Mouse (Mus musculus): ENCODE results near the gene Ppm1e. TPM values are rescaled to one million over a fixed set of nuclear protein-coding genes. Genes with fewer than 3 reads are reported as not detected.

The Ppm1e gene
- polyA plus RNA-seq, 1 experiment from 2014 or later = 2.9 TPM

GRCm38 (mm10) chr11:87212313-87212712 lies 146.5 kb downstream of the Ppm1e start:
- no peak for ATAC-seq
- 48% methylated on average over 5 of the region's 5 CpGs for WGBS (ENCODE audit: insufficient replicate concordance)
- Histone ChIP-seq H3K36me3 (peaks cover 67% of the 10 kb centered on the region), H3K9ac (no peak overlapping the region), H3K4me2 (no peak overlapping the region), H3K4me1 (no peaks in the 10 kb centered on the region), H3K4me3 (no peak overlapping the region), H3K27ac (no peak overlapping the region), H3K27me3 (replicated peaks) (no peaks in the 10 kb centered on the region), H3K9me3 (replicated peaks) (no peaks in the 10 kb centered on the region)

Other genes with a start within 250 kb of the Ppm1e start
- gene Ska2, start 249.8 kb downstream of the Ppm1e start, polyA plus RNA-seq (2016; fragmentation: Nextera tagmentation; extraction: Ambion mirVana) = 32.6 and 35.9 TPM in 2 replicates
- gene Trim37, start 231.9 kb downstream of the Ppm1e start, polyA plus RNA-seq (2016; fragmentation: Nextera tagmentation; extraction: Ambion mirVana) = 35.8 and 37.0 TPM in 2 replicates
- 5.0 and 5.9 TPM in 2 replicates for gene Rad51c, start 45.9 kb upstream of the Ppm1e start, polyA plus RNA-seq (2016; fragmentation: Nextera tagmentation; extraction: Ambion mirVana)
- not detected in 2 replicates for gene Tex14, start 46.0 kb upstream of the Ppm1e start, polyA plus RNA-seq (2016; fragmentation: Nextera tagmentation; extraction: Ambion mirVana)
- gene Gm11492, start 207.6 kb upstream of the Ppm1e start, polyA plus RNA-seq (2016; fragmentation: Nextera tagmentation; extraction: Ambion mirVana) = not detected in 2 replicates
- 10.0 and 10.1 TPM in 2 replicates for gene Sept4, start 209.9 kb upstream of the Ppm1e start, polyA plus RNA-seq (2016; fragmentation: Nextera tagmentation; extraction: Ambion mirVana)
- 17.5 and 19.3 TPM in 2 replicates for gene Mtmr4, start 233.1 kb upstream of the Ppm1e start, polyA plus RNA-seq (2016; fragmentation: Nextera tagmentation; extraction: Ambion mirVana)